Mouse (Mus musculus) spleen, adult 2 months (tissue): ENCODE measurements at regions not wholly inside any gene's neighbourhood (a gene's known extent, or its start where the extent isn't known, plus 50 kb on each side); places are given as distances from the start of the nearest gene placed in this dataset.

Experiments
- CTCF ChIP-seq: fragments of 200-500 bp; IDR thresholded peaks from 2 replicates; pipeline ENCODE4 v1.5.1; 2011; ENCODE audit warnings: mild to moderate bottlenecking, inconsistent platforms; ENCODE audit not compliant: insufficient read depth, insufficient read length, insufficient replicate concordance; ENCODE audit errors: extremely low read depth
- POLR2A ChIP-seq: fragments of 200-500 bp; IDR thresholded peaks from 2 replicates; pipeline ENCODE4 v1.6.1; 2011; ENCODE audit warnings: low read depth, low read length, inconsistent platforms

- TF ChIP-seq POLR2A (no peak), CTCF (no peak)
Measured at GRCm38 (mm10) chr3:149280807-149281789, 290.7 kb upstream of the Adgrl2 start.
